Mouse (Mus musculus) ES-Bruce4 (cell line): ENCODE results near the gene Cdc14a.

Experiments
- CTCF ChIP-seq: IDR thresholded peaks from one replicate; pipeline ENCODE4 v1.8.1; 2011; ENCODE audit warnings: low read depth, low read length
- EP300 ChIP-seq: IDR thresholded peaks from 2 replicates; pipeline ENCODE4 v1.6.1; 2011; ENCODE audit warnings: low read depth, low read length; ENCODE audit not compliant: insufficient read depth
- POLR2A ChIP-seq: IDR thresholded peaks from one replicate; pipeline ENCODE4 v1.8.1; 2011; ENCODE audit warnings: low read length; ENCODE audit not compliant: insufficient read depth

DNA sequence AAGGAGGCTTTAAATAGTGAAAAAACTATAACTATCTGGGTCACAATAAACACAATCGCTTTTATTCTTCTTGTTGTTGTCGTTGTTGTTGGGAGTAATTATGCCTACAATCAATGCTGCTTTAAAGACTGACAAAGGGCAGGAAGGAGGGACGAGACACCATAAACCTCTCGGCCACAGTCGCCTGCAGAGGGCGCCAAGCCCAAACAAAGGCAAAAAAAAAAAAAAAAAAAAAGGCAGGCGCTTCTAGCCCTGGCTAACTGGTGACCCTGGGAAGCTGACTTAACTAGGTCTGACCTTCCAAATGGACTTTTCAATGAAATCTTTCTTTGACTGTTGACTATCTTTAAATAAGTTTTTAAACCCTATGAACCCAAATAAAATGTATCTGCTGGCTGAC is 90.6 kb downstream of the Cdc14a start:
- TF ChIP-seq CTCF: peak; percentile 47
- no peak for TF ChIP-seq EP300
- no peak for TF ChIP-seq POLR2A
